Mouse (Mus musculus) midbrain, embryonic 12.5 days (tissue): ENCODE measurements around the gene Dct. TPM values are rescaled to one million over a fixed set of nuclear protein-coding genes. Genes with fewer than 3 reads are reported as not detected.

ENCODE experiments used
- ATAC-seq: fragments of 200-750 bp; cut with Nextera tagmentation; 2 replicates; pipeline ENCODE4 v1.8.0; 2017; ENCODE audit warnings: low read depth, moderate TSS enrichment, moderate library complexity; ENCODE audit not compliant: low FRiP score
- H3K27ac ChIP-seq: fragments of 300-500 bp; sonication (generic); replicated peaks from 2 replicates; pipeline ENCODE4 v1.5.1; 2016; ENCODE audit warnings: mild to moderate bottlenecking
- H3K27me3 ChIP-seq: fragments of 300-500 bp; sonication (generic); 2 replicates; pipeline ENCODE4 v1.6.1; 2016; ENCODE audit warnings: mild to moderate bottlenecking
- H3K36me3 ChIP-seq: fragments of 300-500 bp; sonication (generic); 2 replicates; pipeline ENCODE4 v1.6.1; 2016
- H3K4me1 ChIP-seq: fragments of 300-500 bp; sonication (generic); 2 replicates; pipeline ENCODE4 v1.6.1; 2016
- H3K4me2 ChIP-seq: fragments of 300-500 bp; sonication (generic); replicated peaks from 2 replicates; pipeline ENCODE4 v1.6.1; 2016; ENCODE audit warnings: mild to moderate bottlenecking, moderate library complexity
- H3K4me3 ChIP-seq: fragments of 300-500 bp; sonication (generic); 2 replicates; pipeline ENCODE4 v1.5.1; 2016; ENCODE audit warnings: mild to moderate bottlenecking
- H3K9ac ChIP-seq: fragments of 300-500 bp; sonication (generic); replicated peaks from 2 replicates; pipeline ENCODE4 v1.6.1; 2016; ENCODE audit warnings: mild to moderate bottlenecking, moderate library complexity
- H3K9me3 ChIP-seq: fragments of 300-500 bp; sonication (generic); 2 replicates; pipeline ENCODE4 v1.6.1; 2016; ENCODE audit warnings: mild to moderate bottlenecking
- WGBS: fragments of 180-500 bp; shearing (Covaris S2); methylation state at CpG from one replicate; pipeline ENCODE4 v1.1.7; 2016; 5-methylcytosine and 5-hydroxymethylcytosine counted together
- polyA plus RNA-seq: library from polyadenylated mRNA; unstranded; fragments of >200 nt; fragmentation: Nextera tagmentation; extraction: Ambion mirVana; gene quantifications from 2 replicates; pipeline ENCODE4 v1.2.1, GENCODE M21; 2016

The Dct gene
- polyA plus RNA-seq, 1 experiment from 2014 or later, result 1.5 TPM

GRCm38 (mm10) chr14:118040550-118041250, 11.3 kb downstream of the Dct start:
- no peak for ATAC-seq
- Histone ChIP-seq H3K9ac (no peak overlapping the region), H3K4me2 (no peak overlapping the region), H3K27me3 (peaks cover 20% of the 10 kb centered on the region), H3K9me3 (no peaks in the 10 kb centered on the region), H3K27ac (no peak overlapping the region), H3K4me3 (no peak overlapping the region), H3K36me3 (no peaks in the 10 kb centered on the region), H3K4me1 (peaks cover 14% of the 10 kb centered on the region)
- WGBS, result 87% methylated on average over 7 of the region's 7 CpGs

- peaks cover 6% of the 10 kb centered on the region for H3K27me3 ChIP-seq
- H3K4me2 ChIP-seq, result no peak overlapping the region
- no peak overlapping the region for H3K27ac ChIP-seq
- no peak overlapping the region for H3K9ac ChIP-seq
- H3K4me1 ChIP-seq, result peaks cover 14% of the 10 kb centered on the region
- 0 out of 2 replicates have a peak, but pooled peaks cover under 1% of the 10 kb centered on the region for H3K9me3 ChIP-seq
- WGBS, result 89% methylated on average over 3 of the region's 3 CpGs
- H3K36me3 ChIP-seq, result no peaks in the 10 kb centered on the region
- no peak for ATAC-seq
- H3K4me3 ChIP-seq, result no peak overlapping the region
These were observed 13.0 kb downstream of the Dct start for GRCm38 (mm10) chr14:118039074-118039473.

- ATAC-seq, result no peak
- 92% methylated on average over 3 of the region's 3 CpGs for WGBS
- peaks cover 39% of the 10 kb centered on the region for H3K9me3 ChIP-seq
- H3K4me2 ChIP-seq, result no peak overlapping the region
- H3K27ac ChIP-seq, result no peak overlapping the region
- H3K9ac ChIP-seq, result no peak overlapping the region
- H3K36me3 ChIP-seq, result no peaks in the 10 kb centered on the region
- H3K27me3 ChIP-seq, result no peaks in the 10 kb centered on the region
- H3K4me3 ChIP-seq, result no peak overlapping the region
- H3K4me1 ChIP-seq, result no peaks in the 10 kb centered on the region
These were observed 24.5 kb downstream of the Dct start for GRCm38 (mm10) chr14:118027564-118027963.

GRCm38 (mm10) chr14:118021867-118022543, 30.0 kb downstream of the Dct start:
- no peaks in the 10 kb centered on the region; the same call in 1 of the 2 replicates for H3K4me1 ChIP-seq
- ATAC-seq, result no peak
- H3K36me3 ChIP-seq, result no peaks in the 10 kb centered on the region
- 76% methylated on average over 10 of the region's 10 CpGs for WGBS
- H3K9ac ChIP-seq, result no peak overlapping the region
- no peaks in the 10 kb centered on the region for H3K27me3 ChIP-seq
- H3K9me3 ChIP-seq, result no peaks in the 10 kb centered on the region
- no peak overlapping the region for H3K27ac ChIP-seq
- no peak overlapping the region for H3K4me2 ChIP-seq
- no peak overlapping the region for H3K4me3 ChIP-seq

GRCm38 (mm10) chr14:118019314-118019713, 32.7 kb downstream of the Dct start:
- H3K27me3 ChIP-seq, result 0 out of 2 replicates have a peak, but pooled peaks cover 3% of the 10 kb centered on the region
- no peaks in the 10 kb centered on the region for H3K9me3 ChIP-seq
- no peak for ATAC-seq
- H3K27ac ChIP-seq, result no peak overlapping the region
- H3K4me1 ChIP-seq, result no peaks in the 10 kb centered on the region; the same call in 1 of the 2 replicates
- 81% methylated on average over 5 of the region's 5 CpGs for WGBS
- H3K4me2 ChIP-seq, result no peak overlapping the region
- no peaks in the 10 kb centered on the region for H3K36me3 ChIP-seq
- H3K4me3 ChIP-seq, result no peak overlapping the region
- H3K9ac ChIP-seq, result no peak overlapping the region

DNA sequence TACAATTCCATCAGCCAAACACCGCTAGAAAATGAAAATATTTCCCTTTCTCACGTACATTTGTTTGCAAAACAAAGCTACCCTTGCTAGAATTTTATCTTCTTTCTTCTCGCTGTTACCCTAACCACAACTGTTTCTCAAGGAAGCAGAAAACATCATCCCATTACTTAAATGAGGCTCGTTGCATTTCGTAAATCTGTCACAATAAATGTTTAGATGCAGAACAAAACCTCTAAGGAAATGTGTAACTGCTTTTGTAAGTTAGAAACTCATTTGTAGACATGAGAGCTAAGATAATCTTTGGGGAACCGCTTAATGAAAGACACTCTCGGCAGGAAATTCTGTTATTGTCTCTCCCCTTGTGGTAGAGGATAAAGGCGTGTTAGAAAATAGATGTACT, 38.8 kb downstream of the Dct start:
- H3K4me1 ChIP-seq, result no peaks in the 10 kb centered on the region
- H3K27ac ChIP-seq, result no peak overlapping the region
- H3K9ac ChIP-seq, result no peak overlapping the region
- H3K27me3 ChIP-seq, result peaks cover 14% of the 10 kb centered on the region; the same call in 1 of the 2 replicates
- no peak for ATAC-seq
- H3K36me3 ChIP-seq, result no peaks in the 10 kb centered on the region
- 78% methylated on average over 8 of the region's 8 CpGs for WGBS
- H3K9me3 ChIP-seq, result no peaks in the 10 kb centered on the region
- H3K4me3 ChIP-seq, result no peak overlapping the region
- no peak overlapping the region for H3K4me2 ChIP-seq

GRCm38 (mm10) chr14:118009541-118009940, 42.5 kb downstream of the Dct start:
- peaks cover 28% of the 10 kb centered on the region for H3K27me3 ChIP-seq
- H3K36me3 ChIP-seq, result no peaks in the 10 kb centered on the region
- no peaks in the 10 kb centered on the region for H3K9me3 ChIP-seq
- H3K4me3 ChIP-seq, result no peak overlapping the region
- no peaks in the 10 kb centered on the region for H3K4me1 ChIP-seq
- no peak overlapping the region for H3K27ac ChIP-seq
- no peak overlapping the region for H3K4me2 ChIP-seq
- no peak for ATAC-seq
- 82% methylated on average over 9 of the region's 9 CpGs for WGBS
- H3K9ac ChIP-seq, result no peak overlapping the region

DNA sequence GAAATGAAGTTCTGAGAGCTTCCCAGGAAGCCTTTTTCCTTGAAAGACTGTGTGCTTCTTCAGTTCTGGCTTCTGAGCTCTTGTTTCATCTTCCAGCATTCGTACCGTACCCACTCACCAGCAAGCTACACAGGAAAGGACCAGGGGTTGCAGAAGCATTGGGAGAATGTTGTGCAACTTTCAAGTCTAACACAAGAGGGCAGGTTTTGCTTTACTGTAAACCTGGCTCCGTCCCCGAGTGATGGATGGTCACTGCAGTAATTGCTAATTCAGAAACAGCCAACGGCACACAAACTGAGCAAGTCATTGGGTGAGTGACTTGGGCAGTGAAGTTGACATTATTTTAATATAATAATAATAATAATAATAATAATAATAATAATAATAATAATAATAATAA, 46.3 kb downstream of the Dct start:
- peaks cover 46% of the 10 kb centered on the region for H3K27me3 ChIP-seq
- H3K9ac ChIP-seq, result no peak overlapping the region
- WGBS, result 27% methylated on average over 5 of the region's 5 CpGs
- peak; percentile 47 for ATAC-seq
- H3K4me1 ChIP-seq, result peaks cover 18% of the 10 kb centered on the region
- no peak overlapping the region for H3K27ac ChIP-seq
- no peak overlapping the region for H3K4me2 ChIP-seq
- H3K36me3 ChIP-seq, result no peaks in the 10 kb centered on the region
- no peaks in the 10 kb centered on the region for H3K9me3 ChIP-seq
- no peak overlapping the region for H3K4me3 ChIP-seq

DNA sequence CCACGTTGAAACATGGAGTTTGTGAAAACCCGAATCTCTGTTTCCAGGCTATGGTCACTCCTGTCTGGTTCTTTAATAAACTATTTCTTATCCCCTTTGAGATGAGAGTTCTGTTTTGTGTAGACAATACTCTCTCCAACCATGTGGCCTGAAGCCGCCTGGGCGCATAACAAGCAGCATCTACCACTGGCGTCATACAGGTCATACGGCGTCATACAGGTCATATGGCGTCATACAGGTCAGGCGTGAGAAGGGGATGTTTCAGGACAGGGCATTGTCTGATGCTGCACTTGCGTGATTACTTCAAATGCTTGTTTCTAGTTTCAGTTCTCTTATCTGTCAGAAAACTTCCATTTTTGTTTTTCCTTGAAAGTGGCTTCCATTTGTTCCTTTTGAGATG, 47.6 kb downstream of the Dct start:
- 90% methylated on average over 10 of the region's 10 CpGs for WGBS
- H3K36me3 ChIP-seq, result no peaks in the 10 kb centered on the region
- peaks cover 42% of the 10 kb centered on the region for H3K27me3 ChIP-seq
- no peak overlapping the region for H3K27ac ChIP-seq
- H3K9ac ChIP-seq, result no peak overlapping the region
- H3K4me2 ChIP-seq, result no peak overlapping the region
- H3K4me1 ChIP-seq, result peaks cover 21% of the 10 kb centered on the region
- no peak for ATAC-seq
- no peaks in the 10 kb centered on the region for H3K9me3 ChIP-seq
- no peak overlapping the region for H3K4me3 ChIP-seq

DNA sequence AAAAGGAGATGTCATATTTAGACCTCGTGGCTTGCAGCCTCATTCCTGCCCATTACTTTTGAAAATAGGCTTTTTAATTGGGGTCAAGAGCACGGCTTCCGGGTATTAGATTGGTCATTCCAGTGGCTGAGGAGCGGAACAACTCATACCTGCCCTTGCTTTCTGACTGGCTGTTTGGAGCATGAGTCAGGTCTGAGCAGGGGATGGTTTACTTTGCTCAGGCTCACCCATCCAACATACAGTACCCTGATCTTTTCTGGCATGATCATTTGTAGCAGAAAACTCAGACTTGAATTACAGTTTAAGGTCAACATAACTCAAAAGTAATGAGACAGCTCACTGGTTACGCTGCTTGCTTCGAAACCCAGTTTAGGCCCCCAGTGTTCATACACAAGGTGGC, 58.2 kb downstream of the Dct start:
- H3K9ac ChIP-seq, result no peak overlapping the region
- H3K27me3 ChIP-seq, result no peaks in the 10 kb centered on the region; the same call in 1 of the 2 replicates
- no peak overlapping the region for H3K4me2 ChIP-seq
- no peaks in the 10 kb centered on the region; the same call in 1 of the 2 replicates for H3K4me1 ChIP-seq
- H3K27ac ChIP-seq, result no peak overlapping the region
- no peaks in the 10 kb centered on the region for H3K9me3 ChIP-seq
- no peak overlapping the region for H3K4me3 ChIP-seq
- no peak for ATAC-seq
- no peaks in the 10 kb centered on the region for H3K36me3 ChIP-seq
- WGBS, result 86% methylated on average over 6 of the region's 6 CpGs

- H3K36me3 ChIP-seq, result no peaks in the 10 kb centered on the region
- 84% methylated on average over 8 of the region's 8 CpGs for WGBS
- H3K4me1 ChIP-seq, result no peaks in the 10 kb centered on the region; the same call in 1 of the 2 replicates
- ATAC-seq, result no peak
- no peak overlapping the region for H3K4me2 ChIP-seq
- no peak overlapping the region for H3K27ac ChIP-seq
- H3K27me3 ChIP-seq, result no peaks in the 10 kb centered on the region
- no peaks in the 10 kb centered on the region for H3K9me3 ChIP-seq
- H3K9ac ChIP-seq, result no peak overlapping the region
- no peak overlapping the region for H3K4me3 ChIP-seq
These were observed 59.3 kb downstream of the Dct start for GRCm38 (mm10) chr14:117992600-117993256.

DNA sequence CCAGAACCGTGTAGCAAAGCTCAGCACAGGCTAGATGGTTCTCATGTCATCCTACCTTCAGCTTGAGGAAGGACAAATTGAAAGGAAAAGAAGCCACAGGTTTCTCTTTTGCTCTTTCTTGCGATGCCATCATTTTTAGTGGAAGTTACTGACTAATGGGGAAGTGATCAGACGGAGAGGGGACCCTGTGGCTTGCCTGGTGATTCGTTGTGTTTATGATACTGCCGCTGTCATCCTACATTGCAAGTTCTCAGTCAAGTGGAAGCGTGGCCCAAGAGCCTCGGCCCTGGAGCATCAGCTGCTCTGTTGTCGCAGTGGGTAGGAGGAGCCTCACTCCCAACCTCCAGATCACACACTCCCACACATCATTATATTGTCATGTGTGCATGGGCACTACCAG, 61.8 kb downstream of the Dct start:
- Histone ChIP-seq H3K4me1 (no peaks in the 10 kb centered on the region; the same call in 1 of the 2 replicates), H3K9me3 (no peaks in the 10 kb centered on the region), H3K9ac (no peak overlapping the region), H3K4me2 (no peak overlapping the region), H3K27ac (no peak overlapping the region), H3K4me3 (no peak overlapping the region), H3K36me3 (no peaks in the 10 kb centered on the region), H3K27me3 (no peaks in the 10 kb centered on the region)
- WGBS, result 86% methylated on average over 8 of the region's 8 CpGs
- no peak for ATAC-seq
